Mouse (Mus musculus): ENCODE measurements around the gene Tmem258. TPM values are rescaled to one million over a fixed set of nuclear protein-coding genes. Genes with fewer than 3 reads are reported as not detected.

Tmem258 gene
- polyA plus RNA-seq, 1 experiment from 2014 or later, result 349 TPM

DNA sequence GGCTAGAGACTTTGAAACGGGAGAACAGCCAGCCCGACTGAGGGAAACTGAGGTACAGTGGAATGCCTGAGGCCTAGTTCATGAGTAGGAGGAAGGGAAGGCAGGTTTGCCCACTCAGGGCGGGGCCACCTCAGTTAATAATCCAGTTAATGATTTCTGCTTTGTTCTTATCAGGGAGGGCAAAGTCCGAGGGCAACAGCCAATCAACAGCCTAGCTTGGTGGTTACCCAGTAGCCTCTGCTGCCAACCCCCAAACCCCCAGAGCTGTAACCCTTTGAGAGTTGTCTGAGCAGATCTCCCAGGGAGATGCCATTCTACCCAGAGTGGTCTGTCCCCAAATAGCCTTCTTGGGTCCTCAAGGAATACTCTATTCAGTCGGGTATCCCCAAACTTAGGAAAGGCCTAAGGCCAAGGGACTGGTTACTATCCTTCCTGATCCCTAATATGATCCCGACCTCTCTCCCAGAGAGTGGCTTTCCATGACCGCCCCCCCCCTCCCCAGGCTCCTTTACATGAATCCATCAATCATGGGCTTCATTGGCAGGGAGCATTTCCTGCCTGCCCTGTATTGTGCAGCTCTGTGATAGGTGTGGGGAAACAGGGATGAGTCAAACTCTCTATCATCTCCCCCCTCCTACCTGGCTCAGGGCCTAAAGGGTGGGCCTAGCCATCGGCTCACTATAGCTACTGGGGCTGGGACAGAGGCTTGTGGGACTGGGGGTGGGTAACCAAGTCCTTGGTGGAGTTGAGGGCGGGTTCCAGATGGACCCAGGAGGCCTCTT is 32.2 kb downstream of the Tmem258 start:
- H3K4me2 ChIP-seq (replicated peaks; ENCODE audit: low read depth, low read length), result no peak overlapping the region
- H3K9me3 ChIP-seq (ENCODE audit: control insufficient read depth, low read length), result no peaks in the 10 kb centered on the region
- DNase-seq (ENCODE audit: low spot score) (no peak), ATAC-seq (ENCODE audit: low FRiP score) (no peak)
- 86% methylated on average over 9 of the region's 9 CpGs for WGBS
- H3K9ac ChIP-seq (ENCODE audit: low read depth, low read length), result no peak overlapping the region
- H3K36me3 ChIP-seq (ENCODE audit: control insufficient read depth, insufficient read depth, low read length), result no peaks in the 10 kb centered on the region
- no peak overlapping the region for H3K27ac ChIP-seq (ENCODE audit: low read depth, low read length)
- peaks cover 5% of the 10 kb centered on the region; the same call in 1 of the 2 replicates for H3K4me1 ChIP-seq (replicated peaks; ENCODE audit: control insufficient read depth, insufficient read depth, low read length)
- no peak overlapping the region for H3K4me3 ChIP-seq (ENCODE audit: low read depth, low read length)
- no peaks in the 10 kb centered on the region; the same call in 1 of the 2 replicates for H3K27me3 ChIP-seq (ENCODE audit: control insufficient read depth, insufficient read depth, low read length)

DNA sequence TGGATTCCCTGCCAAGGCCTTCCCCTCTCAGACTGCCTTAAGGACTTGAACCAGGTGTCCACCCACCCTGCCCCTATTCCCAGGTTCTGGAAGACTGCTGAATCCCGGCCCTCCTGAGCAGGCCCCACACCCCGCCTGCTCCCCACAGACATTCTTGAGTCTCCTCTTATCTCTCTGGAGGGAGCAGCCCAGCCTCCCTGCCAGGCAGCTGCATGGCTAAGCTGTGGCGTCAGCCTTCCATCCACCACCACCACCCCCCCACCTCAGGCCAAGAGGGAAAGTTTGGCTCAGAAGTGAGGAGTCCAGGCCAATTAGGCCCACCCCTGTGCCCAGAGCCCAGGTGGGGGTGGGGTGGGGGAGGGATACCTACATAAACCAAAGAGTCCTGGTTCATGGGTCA is 34.7 kb downstream of the Tmem258 start:
- Histone ChIP-seq H3K9me3 (ENCODE audit: control insufficient read depth, low read length) (no peaks in the 10 kb centered on the region), H3K9ac (ENCODE audit: low read depth, low read length) (no peak overlapping the region), H3K36me3 (ENCODE audit: control insufficient read depth, insufficient read depth, low read length) (no peaks in the 10 kb centered on the region), H3K27me3 (ENCODE audit: control insufficient read depth, insufficient read depth, low read length) (no peaks in the 10 kb centered on the region; the same call in 1 of the 2 replicates), H3K4me2 (replicated peaks; ENCODE audit: low read depth, low read length) (no peak overlapping the region), H3K4me1 (replicated peaks; ENCODE audit: control insufficient read depth, insufficient read depth, low read length) (peaks cover 8% of the 10 kb centered on the region), H3K27ac (ENCODE audit: low read depth, low read length) (no peak overlapping the region), H3K4me3 (ENCODE audit: low read depth, low read length) (no peak overlapping the region)
- DNase-seq (ENCODE audit: low spot score) (no peak), ATAC-seq (ENCODE audit: low FRiP score) (no peak)
- WGBS, result 66% methylated on average over 3 of the region's 3 CpGs

DNA sequence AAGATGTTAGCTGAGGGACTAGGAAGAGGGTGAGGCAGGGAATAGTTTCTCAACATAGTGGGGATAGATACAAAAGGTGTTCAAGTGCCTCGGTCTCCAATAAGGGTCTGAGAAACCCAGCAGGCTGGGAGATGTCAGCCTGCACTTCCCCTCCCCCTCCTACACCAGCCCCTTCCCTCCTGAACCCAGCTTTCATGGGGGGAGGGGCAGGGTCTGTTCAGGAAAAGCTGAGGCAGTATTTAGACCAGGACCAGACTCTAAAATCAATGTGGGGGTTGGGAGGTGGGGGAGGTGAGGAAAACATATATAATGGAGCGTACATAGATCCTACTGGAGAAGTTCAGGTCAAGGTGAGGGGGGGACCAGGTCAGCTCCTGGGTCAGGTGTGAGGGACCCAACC is 35.6 kb downstream of the Tmem258 start:
- H3K27me3 ChIP-seq (ENCODE audit: control insufficient read depth, insufficient read depth, low read length), result no peaks in the 10 kb centered on the region; the same call in 1 of the 2 replicates
- 42% methylated on average over 2 of the region's 2 CpGs for WGBS
- no peak overlapping the region for H3K27ac ChIP-seq (ENCODE audit: low read depth, low read length)
- H3K9me3 ChIP-seq (ENCODE audit: control insufficient read depth, low read length), result no peaks in the 10 kb centered on the region
- H3K9ac ChIP-seq (ENCODE audit: low read depth, low read length), result no peak overlapping the region
- H3K4me1 ChIP-seq (replicated peaks; ENCODE audit: control insufficient read depth, insufficient read depth, low read length), result peaks cover 8% of the 10 kb centered on the region
- no peak for ATAC-seq (ENCODE audit: low FRiP score)
- H3K4me3 ChIP-seq (ENCODE audit: low read depth, low read length), result no peak overlapping the region
- no peaks in the 10 kb centered on the region for H3K36me3 ChIP-seq (ENCODE audit: control insufficient read depth, insufficient read depth, low read length)
- H3K4me2 ChIP-seq (replicated peaks; ENCODE audit: low read depth, low read length), result no peak overlapping the region
- no peak for DNase-seq (ENCODE audit: low spot score)

DNA sequence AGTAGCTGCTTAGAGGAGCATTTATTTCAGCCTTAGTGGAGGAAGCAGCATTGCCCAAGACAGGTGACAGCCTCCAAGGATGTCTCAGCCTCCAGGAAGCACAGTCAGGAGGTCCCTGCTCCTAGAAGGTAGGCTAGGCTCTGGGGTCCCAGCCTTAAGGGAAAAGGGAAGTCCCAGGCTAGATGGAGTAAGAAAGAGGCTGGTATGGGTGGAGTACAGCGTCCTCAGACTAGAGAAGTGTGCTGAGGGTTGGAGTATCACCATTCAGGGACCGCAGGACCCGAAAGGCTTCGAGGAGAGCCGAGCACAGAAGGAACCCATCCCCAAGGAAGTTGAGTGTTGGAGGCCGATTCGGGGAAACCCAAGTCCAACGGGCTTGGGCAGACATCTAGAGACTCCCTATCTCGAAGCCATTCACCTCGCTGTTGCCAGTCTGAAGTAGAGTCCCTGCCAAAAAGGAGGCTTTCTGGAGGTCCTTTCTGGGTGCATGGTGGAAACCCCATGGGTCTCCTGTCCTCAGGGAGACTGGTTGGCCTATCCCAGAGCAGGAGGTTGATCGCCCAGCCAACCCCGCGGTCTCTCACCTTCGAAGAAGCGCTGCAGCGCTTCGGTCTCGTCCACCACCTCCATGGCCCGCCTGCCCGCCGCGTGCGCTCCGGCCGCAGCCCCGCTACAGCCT is 36.3 kb downstream of the Tmem258 start:
- no peak for ATAC-seq (ENCODE audit: low FRiP score)
- H3K9ac ChIP-seq (ENCODE audit: low read depth, low read length), result peak overlapping the region; percentile 47
- 4% methylated on average over 26 of the region's 26 CpGs for WGBS
- peak overlapping the region; percentile 83 for H3K4me2 ChIP-seq (replicated peaks; ENCODE audit: low read depth, low read length)
- H3K36me3 ChIP-seq (ENCODE audit: control insufficient read depth, insufficient read depth, low read length), result no peaks in the 10 kb centered on the region
- H3K4me1 ChIP-seq (replicated peaks; ENCODE audit: control insufficient read depth, insufficient read depth, low read length), result peaks cover 8% of the 10 kb centered on the region
- H3K27me3 ChIP-seq (ENCODE audit: control insufficient read depth, insufficient read depth, low read length), result no peaks in the 10 kb centered on the region; the same call in 1 of the 2 replicates
- no peak overlapping the region for H3K27ac ChIP-seq (ENCODE audit: low read depth, low read length)
- peak overlapping the region; percentile 41 for H3K4me3 ChIP-seq (ENCODE audit: low read depth, low read length)
- H3K9me3 ChIP-seq (ENCODE audit: control insufficient read depth, low read length), result no peaks in the 10 kb centered on the region
- no peak for DNase-seq (ENCODE audit: low spot score)

DNA sequence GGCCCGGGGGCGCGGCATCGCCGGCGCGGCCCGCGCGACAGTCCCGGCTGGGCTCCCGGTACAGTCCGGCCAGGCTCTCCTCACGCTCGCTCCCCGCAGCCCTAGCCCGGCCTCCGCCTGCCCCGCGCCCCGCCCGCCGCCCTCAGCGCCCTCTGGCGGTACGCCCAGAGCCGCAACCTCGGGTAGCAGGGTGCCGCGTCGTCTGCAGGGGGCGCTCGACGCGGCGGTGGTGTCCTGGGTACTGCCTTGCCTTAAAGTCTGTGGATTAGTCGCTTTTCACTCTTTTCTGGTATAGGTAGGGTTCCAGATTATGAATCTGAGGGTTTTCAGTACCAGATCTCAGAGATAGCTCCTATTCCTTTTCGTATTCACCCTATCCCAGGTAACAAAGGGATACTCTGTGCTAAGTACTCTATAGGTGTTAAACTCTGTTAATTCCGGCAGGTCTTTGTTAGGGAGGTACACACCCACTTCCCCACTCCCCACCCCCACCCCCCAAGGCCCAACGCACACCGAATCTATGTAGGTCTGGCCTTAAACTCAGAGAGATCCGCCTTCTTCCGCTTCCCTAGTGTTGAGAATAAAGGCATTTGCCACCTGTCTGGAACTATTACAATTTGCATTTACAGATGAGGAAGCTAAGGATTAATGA is 37.0 kb downstream of the Tmem258 start, which contains the start of gene Myrf:
Gene Myrf (minus strand): TSS at position 95 of the 652 bp plus-strand sequence.
- DNase-seq (ENCODE audit: low spot score) (peak; percentile 90), ATAC-seq (ENCODE audit: low FRiP score) (peak; percentile 82)
- Histone ChIP-seq H3K27ac (ENCODE audit: low read depth, low read length) (no peak within 1 kb of the TSS), H3K27me3 (ENCODE audit: control insufficient read depth, insufficient read depth, low read length) (no peaks in the 10 kb centered on the region; the same call in 1 of the 2 replicates), H3K4me3 (ENCODE audit: low read depth, low read length) (peak within 1 kb of the TSS; percentile 41), H3K9me3 (ENCODE audit: control insufficient read depth, low read length) (no peaks in the 10 kb centered on the region), H3K36me3 (ENCODE audit: control insufficient read depth, insufficient read depth, low read length) (no peaks in the 10 kb centered on the region), H3K4me1 (replicated peaks; ENCODE audit: control insufficient read depth, insufficient read depth, low read length) (peaks cover 8% of the 10 kb centered on the region), H3K4me2 (replicated peaks; ENCODE audit: low read depth, low read length) (peak within 1 kb of the TSS; percentile 83), H3K9ac (ENCODE audit: low read depth, low read length) (peak within 1 kb of the TSS; percentile 47)
- WGBS, result 14% methylated on average over 23 of the region's 43 CpGs

DNA sequence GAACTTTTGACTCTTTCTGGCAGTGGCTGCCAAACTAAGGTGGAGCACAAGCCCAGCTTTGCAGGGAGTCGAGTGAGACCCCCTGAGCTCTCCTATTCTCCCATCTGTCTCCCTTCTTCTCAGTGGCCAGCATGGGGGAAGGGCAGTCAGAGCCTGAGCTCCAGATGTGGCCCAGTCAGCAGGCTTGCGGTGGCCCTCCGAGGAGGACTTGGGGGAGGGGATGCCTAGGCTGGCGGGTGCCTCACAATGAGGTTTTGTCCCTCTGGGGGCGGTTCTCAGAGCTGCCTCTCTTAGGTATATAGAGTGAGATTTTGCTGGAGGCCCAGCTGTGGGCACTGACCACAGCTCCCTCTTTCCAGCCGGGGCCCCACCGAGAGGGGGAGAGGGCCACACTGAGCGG is 39.1 kb downstream of the Tmem258 start:
- DNase-seq (ENCODE audit: low spot score), result peak; percentile 48
- Histone ChIP-seq H3K4me2 (replicated peaks; ENCODE audit: low read depth, low read length) (no peak overlapping the region), H3K36me3 (ENCODE audit: control insufficient read depth, insufficient read depth, low read length) (no peaks in the 10 kb centered on the region), H3K27ac (ENCODE audit: low read depth, low read length) (peak overlapping the region; percentile 10; the same call in 1 of the 2 replicates), H3K4me3 (ENCODE audit: low read depth, low read length) (no peak overlapping the region), H3K9me3 (ENCODE audit: control insufficient read depth, low read length) (no peaks in the 10 kb centered on the region), H3K9ac (ENCODE audit: low read depth, low read length) (no peak overlapping the region), H3K4me1 (replicated peaks; ENCODE audit: control insufficient read depth, insufficient read depth, low read length) (peaks cover 8% of the 10 kb centered on the region), H3K27me3 (ENCODE audit: control insufficient read depth, insufficient read depth, low read length) (no peaks in the 10 kb centered on the region; the same call in 1 of the 2 replicates)
- WGBS, result 3% methylated on average over 8 of the region's 8 CpGs
- no peak for ATAC-seq (ENCODE audit: low FRiP score)

DNA sequence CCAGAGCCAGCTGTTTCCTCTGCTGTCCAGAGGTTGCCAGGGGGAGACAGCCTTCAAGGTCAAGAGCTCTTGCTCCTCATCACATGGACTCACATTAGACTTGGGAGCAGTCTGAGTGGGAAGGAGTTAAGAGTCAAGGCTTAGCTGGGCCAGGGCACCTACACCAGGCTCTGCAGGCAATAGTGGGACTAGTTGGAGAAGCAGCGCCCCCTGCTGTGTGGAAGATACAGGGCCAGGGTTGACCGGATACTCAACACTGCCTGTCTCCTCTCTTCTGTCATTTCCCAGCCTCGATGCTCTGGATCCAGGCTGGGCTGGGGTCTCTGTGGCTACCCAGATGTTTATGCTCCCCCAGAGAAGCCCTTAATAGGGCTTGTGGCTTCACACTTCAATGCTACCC is 40.4 kb downstream of the Tmem258 start:
- WGBS, result 21% methylated on average over 3 of the region's 3 CpGs
- H3K9ac ChIP-seq (ENCODE audit: low read depth, low read length), result no peak overlapping the region
- peaks cover 8% of the 10 kb centered on the region for H3K4me1 ChIP-seq (replicated peaks; ENCODE audit: control insufficient read depth, insufficient read depth, low read length)
- H3K27ac ChIP-seq (ENCODE audit: low read depth, low read length), result no peak overlapping the region
- no peak overlapping the region for H3K4me3 ChIP-seq (ENCODE audit: low read depth, low read length)
- no peak for ATAC-seq (ENCODE audit: low FRiP score)
- H3K36me3 ChIP-seq (ENCODE audit: control insufficient read depth, insufficient read depth, low read length), result no peaks in the 10 kb centered on the region
- no peaks in the 10 kb centered on the region; the same call in 1 of the 2 replicates for H3K27me3 ChIP-seq (ENCODE audit: control insufficient read depth, insufficient read depth, low read length)
- H3K9me3 ChIP-seq (ENCODE audit: control insufficient read depth, low read length), result no peaks in the 10 kb centered on the region
- no peak overlapping the region for H3K4me2 ChIP-seq (replicated peaks; ENCODE audit: low read depth, low read length)
- peak; percentile 56 for DNase-seq (ENCODE audit: low spot score)

DNA sequence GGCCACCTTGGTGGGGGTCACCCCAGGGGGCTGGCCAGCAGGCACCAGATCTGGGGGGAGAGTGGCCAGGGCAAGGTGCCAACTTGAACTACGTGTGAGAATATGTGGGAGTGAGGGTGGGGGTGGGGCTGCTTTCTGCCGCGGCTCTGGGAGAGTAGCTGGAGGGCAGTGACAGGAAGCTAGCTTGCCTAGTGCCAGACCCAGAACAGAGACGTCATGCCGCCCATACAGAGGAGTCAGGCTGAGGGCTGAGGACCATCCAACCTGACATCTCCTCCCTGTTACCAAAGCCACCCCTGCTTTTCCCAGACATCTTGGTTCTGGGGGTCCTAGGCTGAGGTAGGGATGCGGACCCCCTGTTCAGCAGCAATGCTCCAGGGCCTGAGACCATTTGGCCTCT is 43.4 kb downstream of the Tmem258 start:
- H3K27ac ChIP-seq (ENCODE audit: low read depth, low read length), result no peak overlapping the region
- 43% methylated on average over 6 of the region's 6 CpGs for WGBS
- H3K4me2 ChIP-seq (replicated peaks; ENCODE audit: low read depth, low read length), result no peak overlapping the region
- no peak overlapping the region for H3K4me3 ChIP-seq (ENCODE audit: low read depth, low read length)
- no peaks in the 10 kb centered on the region for H3K27me3 ChIP-seq (ENCODE audit: control insufficient read depth, insufficient read depth, low read length)
- no peaks in the 10 kb centered on the region for H3K9me3 ChIP-seq (ENCODE audit: control insufficient read depth, low read length)
- H3K9ac ChIP-seq (ENCODE audit: low read depth, low read length), result no peak overlapping the region
- ATAC-seq (ENCODE audit: low FRiP score) (no peak), DNase-seq (ENCODE audit: low spot score) (no peak)
- H3K4me1 ChIP-seq (replicated peaks; ENCODE audit: control insufficient read depth, insufficient read depth, low read length), result peaks cover 4% of the 10 kb centered on the region; the same call in 1 of the 2 replicates
- H3K36me3 ChIP-seq (ENCODE audit: control insufficient read depth, insufficient read depth, low read length), result no peaks in the 10 kb centered on the region

All from hindbrain, embryonic 11.5 days (tissue).